Mouse (Mus musculus): ENCODE data around the gene Phospho2. TPM values are rescaled to one million over a fixed set of nuclear protein-coding genes. Genes with fewer than 3 reads are reported as not detected.

Phospho2 gene
- total and polyA plus RNA-seq, 2 experiments from 2014 or later, result 29.7 to 31.6 TPM

DNA sequence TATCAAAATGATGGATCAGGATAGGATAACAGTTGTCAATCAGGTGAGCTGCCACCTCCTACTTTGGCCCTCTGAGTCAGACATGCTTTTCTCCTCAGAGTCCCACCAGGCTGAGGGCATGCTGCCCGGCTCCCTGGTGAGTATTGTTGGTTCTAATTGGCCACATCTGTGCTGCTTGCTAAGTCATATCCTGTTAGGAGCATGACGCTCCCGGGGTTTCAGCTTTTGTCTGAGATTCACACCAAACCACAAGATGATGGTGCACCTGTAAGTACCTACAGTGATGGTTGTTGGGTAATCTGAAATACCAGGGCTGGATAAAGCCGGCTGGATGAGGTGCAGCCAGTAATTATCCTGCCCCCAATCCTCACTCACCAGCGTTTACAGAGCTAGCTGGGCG lies 50.8 kb downstream of the Phospho2 start:
- H3K36me3 ChIP-seq (ENCODE audit: insufficient read depth, low read length), result peaks cover 4% of the 10 kb centered on the region; the same call in 1 of the 2 replicates
- no peak overlapping the region for H3K4me3 ChIP-seq (ENCODE audit: low read depth, low read length)
- WGBS, result 27% methylated on average over 6 of the region's 6 CpGs
- DNase-seq (ENCODE audit: low spot score), result no peak
- no peaks in the 10 kb centered on the region for H3K9me3 ChIP-seq (ENCODE audit: low read length)
- H3K27me3 ChIP-seq (ENCODE audit: insufficient read depth, low read length), result no peaks in the 10 kb centered on the region
- no peaks in the 10 kb centered on the region for H3K4me1 ChIP-seq (ENCODE audit: insufficient read depth, low read length)
- H3K4me2 ChIP-seq (ENCODE audit: low read depth, low read length, poor library complexity, severe bottlenecking), result no peak overlapping the region
- ATAC-seq (ENCODE audit: low FRiP score), result peak; percentile 41; the same call in 1 of the 2 replicates
- H3K27ac ChIP-seq (ENCODE audit: low read depth, low read length), result no peak overlapping the region
- TF ChIP-seq CTCF (IDR thresholded peaks at IDR 0.05), result no peak
- H3K9ac ChIP-seq (replicated peaks; ENCODE audit: low read length, poor library complexity, severe bottlenecking), result no peak overlapping the region

DNA sequence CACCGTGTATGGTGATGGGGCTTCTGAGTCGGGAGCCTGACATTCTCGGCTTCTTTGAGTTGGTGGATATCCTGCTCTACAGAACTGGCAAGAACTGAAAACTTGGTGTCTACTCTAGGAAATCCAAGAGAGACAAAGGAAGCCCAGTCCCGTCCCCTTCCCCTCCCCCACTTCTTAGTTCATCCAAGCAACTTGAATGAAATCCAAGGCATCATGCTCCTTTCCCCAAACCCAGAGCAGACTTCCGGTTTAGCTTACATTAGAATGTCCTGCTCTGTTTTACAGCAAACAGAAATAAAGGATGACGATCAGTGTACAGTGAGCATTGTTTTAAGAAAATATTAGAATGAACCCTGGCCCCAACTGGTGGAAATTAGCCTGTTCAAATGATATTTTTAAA lies 59.8 kb downstream of the Phospho2 start:
- TF ChIP-seq CTCF (IDR thresholded peaks at IDR 0.05), result no peak
- Histone ChIP-seq H3K9ac (replicated peaks; ENCODE audit: low read length, poor library complexity, severe bottlenecking) (no peak overlapping the region), H3K4me1 (ENCODE audit: insufficient read depth, low read length) (no peaks in the 10 kb centered on the region), H3K36me3 (ENCODE audit: insufficient read depth, low read length) (no peaks in the 10 kb centered on the region), H3K9me3 (ENCODE audit: low read length) (no peaks in the 10 kb centered on the region), H3K4me2 (ENCODE audit: low read depth, low read length, poor library complexity, severe bottlenecking) (no peak overlapping the region), H3K4me3 (ENCODE audit: low read depth, low read length) (no peak overlapping the region), H3K27ac (ENCODE audit: low read depth, low read length) (no peak overlapping the region), H3K27me3 (ENCODE audit: insufficient read depth, low read length) (no peaks in the 10 kb centered on the region)
- peak; percentile 16 for DNase-seq (ENCODE audit: low spot score)
- no peak for ATAC-seq (ENCODE audit: low FRiP score)
- 63% methylated on average over 6 of the region's 6 CpGs for WGBS

Other genes with a start within 250 kb of the Phospho2 start
- 2.3 and 2.9 TPM in 2 replicates for gene Lrp2, start 203.6 kb upstream of the Phospho2 start, total RNA-seq (2014; rRNA removed)
- gene Lrp2, start 203.6 kb upstream of the Phospho2 start, polyA plus RNA-seq (2015; fragmentation: Nextera tagmentation; extraction: Ambion mirVana), result 0.22 and 0.31 TPM in 2 replicates
- 17.2 and 25.3 TPM in 2 replicates for gene Bbs5, start 142.5 kb upstream of the Phospho2 start, total RNA-seq (2014; rRNA removed)
- gene Bbs5, start 142.5 kb upstream of the Phospho2 start, polyA plus RNA-seq (2015; fragmentation: Nextera tagmentation; extraction: Ambion mirVana), result 27.3 and 28.4 TPM in 2 replicates
- gene Klhl41, start 119.5 kb upstream of the Phospho2 start, total RNA-seq (2014; rRNA removed), result not detected in 2 replicates
- 0.11 TPM in 1 of 2 replicates, not detected in the other for gene Klhl41, start 119.5 kb upstream of the Phospho2 start, polyA plus RNA-seq (2015; fragmentation: Nextera tagmentation; extraction: Ambion mirVana)
- gene Fastkd1, start 76.1 kb upstream of the Phospho2 start, total RNA-seq (2014; rRNA removed), result 22.6 and 25.0 TPM in 2 replicates
- 12.6 and 13.8 TPM in 2 replicates for gene Fastkd1, start 76.1 kb upstream of the Phospho2 start, polyA plus RNA-seq (2015; fragmentation: Nextera tagmentation; extraction: Ambion mirVana)
- gene Ppig, start 67.1 kb upstream of the Phospho2 start, total RNA-seq (2014; rRNA removed), result 13.6 and 20.7 TPM in 2 replicates
- 119 and 140 TPM in 2 replicates for gene Ppig, start 67.1 kb upstream of the Phospho2 start, polyA plus RNA-seq (2015; fragmentation: Nextera tagmentation; extraction: Ambion mirVana)
- gene Ccdc173, start within 50 bp of the Phospho2 start, total RNA-seq (2014; rRNA removed), result 0.99 and 1.1 TPM in 2 replicates
- 1.4 and 2.0 TPM in 2 replicates for gene Ccdc173, start within 50 bp of the Phospho2 start, polyA plus RNA-seq (2015; fragmentation: Nextera tagmentation; extraction: Ambion mirVana)
- 147 and 164 TPM in 2 replicates for gene Klhl23, start 32.3 kb downstream of the Phospho2 start, total RNA-seq (2014; rRNA removed)
- gene Klhl23, start 32.3 kb downstream of the Phospho2 start, polyA plus RNA-seq (2015; fragmentation: Nextera tagmentation; extraction: Ambion mirVana), result 84.1 and 99.2 TPM in 2 replicates
- 51.3 and 64.1 TPM in 2 replicates for gene Ssb, start 71.9 kb downstream of the Phospho2 start, total RNA-seq (2014; rRNA removed)
- 260 and 285 TPM in 2 replicates for gene Ssb, start 71.9 kb downstream of the Phospho2 start, polyA plus RNA-seq (2015; fragmentation: Nextera tagmentation; extraction: Ambion mirVana)
- 8.6 and 10.2 TPM in 2 replicates for gene Mettl5, start 96.0 kb downstream of the Phospho2 start, total RNA-seq (2014; rRNA removed)
- 30.4 and 34.1 TPM in 2 replicates for gene Mettl5, start 96.0 kb downstream of the Phospho2 start, polyA plus RNA-seq (2015; fragmentation: Nextera tagmentation; extraction: Ambion mirVana)
- 37.9 and 62.1 TPM in 2 replicates for gene Ubr3, start 107.6 kb downstream of the Phospho2 start, total RNA-seq (2014; rRNA removed)
- gene Ubr3, start 107.6 kb downstream of the Phospho2 start, polyA plus RNA-seq (2015; fragmentation: Nextera tagmentation; extraction: Ambion mirVana), result 15.4 and 20.9 TPM in 2 replicates
- gene Myo3b, start 249.5 kb downstream of the Phospho2 start, total RNA-seq (2014; rRNA removed), result 0.44 and 1.1 TPM in 2 replicates
- 0.14 and 0.32 TPM in 2 replicates for gene Myo3b, start 249.5 kb downstream of the Phospho2 start, polyA plus RNA-seq (2015; fragmentation: Nextera tagmentation; extraction: Ambion mirVana)